Mouse (Mus musculus): ENCODE measurements around the gene Mapk11.

Gene Mapk11

GRCm38 (mm10) chr15:89141443-89141842 is 8.0 kb downstream of the Mapk11 start:
- DNase-seq (ENCODE audit: low read depth, low spot score) = no peak

- DNase-seq (ENCODE audit: low read depth, low spot score) = no peak
Measured at GRCm38 (mm10) chr15:89140659-89141252, 8.7 kb downstream of the Mapk11 start, which contains the start of gene Mapk12. Gene Mapk12, minus strand, starts transcription at chr15:89140703.

- DNase-seq (ENCODE audit: low read depth, low spot score) = no peak
Measured at GRCm38 (mm10) chr15:89140048-89140658, 9.3 kb downstream of the Mapk11 start.

GRCm38 (mm10) chr15:89138531-89138930 is 10.9 kb downstream of the Mapk11 start:
- DNase-seq (ENCODE audit: low read depth, low spot score) = no peak

GRCm38 (mm10) chr15:89138046-89138405 is 11.4 kb downstream of the Mapk11 start:
- DNase-seq (ENCODE audit: low read depth, low spot score) = no peak

- no peak for DNase-seq (ENCODE audit: low read depth, low spot score)
Measured at GRCm38 (mm10) chr15:89137378-89138045, 11.9 kb downstream of the Mapk11 start.

GRCm38 (mm10) chr15:89136461-89137155 is 12.8 kb downstream of the Mapk11 start:
- no peak for DNase-seq (ENCODE audit: low read depth, low spot score)

GRCm38 (mm10) chr15:89131316-89131715 is 18.1 kb downstream of the Mapk11 start:
- DNase-seq (ENCODE audit: low read depth, low spot score) = no peak

- DNase-seq (ENCODE audit: low read depth, low spot score) = no peak
Measured at GRCm38 (mm10) chr15:89130245-89130644, 19.2 kb downstream of the Mapk11 start.

- no peak for DNase-seq (ENCODE audit: low read depth, low spot score)
Measured at GRCm38 (mm10) chr15:89128382-89129350, 20.8 kb downstream of the Mapk11 start, which contains the start of gene Hdac10. Gene Hdac10, minus strand, starts transcription at chr15:89128700.

- no peak for DNase-seq (ENCODE audit: low read depth, low spot score)
Measured at GRCm38 (mm10) chr15:89127364-89127940, 22.0 kb downstream of the Mapk11 start.

GRCm38 (mm10) chr15:89126622-89127021 is 22.8 kb downstream of the Mapk11 start:
- no peak for DNase-seq (ENCODE audit: low read depth, low spot score)

GRCm38 (mm10) chr15:89125351-89125750 is 24.1 kb downstream of the Mapk11 start:
- no peak for DNase-seq (ENCODE audit: low read depth, low spot score)

GRCm38 (mm10) chr15:89124312-89124711 is 25.1 kb downstream of the Mapk11 start:
- DNase-seq (ENCODE audit: low read depth, low spot score) = no peak

- no peak for DNase-seq (ENCODE audit: low read depth, low spot score)
Measured at GRCm38 (mm10) chr15:89123595-89123994, 25.8 kb downstream of the Mapk11 start.

- peak; percentile 89 for DNase-seq (ENCODE audit: low read depth, low spot score)
Measured at GRCm38 (mm10) chr15:89122649-89123366, 26.6 kb downstream of the Mapk11 start, which contains the start of gene Tubgcp6. Gene Tubgcp6, minus strand, starts transcription at chr15:89123112.

- no peak for DNase-seq (ENCODE audit: low read depth, low spot score)
Measured at GRCm38 (mm10) chr15:89118007-89118406, 31.4 kb downstream of the Mapk11 start.

GRCm38 (mm10) chr15:89110147-89110546 is 39.3 kb downstream of the Mapk11 start:
- DNase-seq (ENCODE audit: low read depth, low spot score) = no peak

- DNase-seq (ENCODE audit: low read depth, low spot score) = no peak
Measured at GRCm38 (mm10) chr15:89106976-89107375, 42.5 kb downstream of the Mapk11 start.

GRCm38 (mm10) chr15:89106073-89106472 is 43.4 kb downstream of the Mapk11 start:
- no peak for DNase-seq (ENCODE audit: low read depth, low spot score)
